Mouse (Mus musculus) naive thymus-derived CD4-positive, alpha-beta T cell, adult 2 months (primary cell): ENCODE measurements around the gene Mrpl10.

Source experiments
- DNase-seq: peaks from one replicate; pipeline ENCODE4 v3.0.0-alpha.2; 2011; ENCODE audit warnings: low read depth

Gene Mrpl10

GRCm38 (mm10) chr11:97069770-97070169 is 28.4 kb downstream of the Mrpl10 start:
- no peak for DNase-seq

GRCm38 (mm10) chr11:97071129-97071528 is 29.8 kb downstream of the Mrpl10 start:
- DNase-seq: no peak

GRCm38 (mm10) chr11:97072533-97072932 is 31.2 kb downstream of the Mrpl10 start:
- DNase-seq: peak; percentile 66

GRCm38 (mm10) chr11:97074235-97074634 is 32.9 kb downstream of the Mrpl10 start:
- no peak for DNase-seq

- no peak for DNase-seq
Observed at GRCm38 (mm10) chr11:97078751-97079150, 37.4 kb downstream of the Mrpl10 start.

- DNase-seq: no peak
Observed at GRCm38 (mm10) chr11:97080291-97080690, 38.9 kb downstream of the Mrpl10 start.

- peak; percentile 81 for DNase-seq
Observed at GRCm38 (mm10) chr11:97082977-97083376, 41.6 kb downstream of the Mrpl10 start.

- DNase-seq: no peak
Observed at GRCm38 (mm10) chr11:97083401-97084140, 42.2 kb downstream of the Mrpl10 start.

GRCm38 (mm10) chr11:97084821-97085505 is 43.6 kb downstream of the Mrpl10 start:
- DNase-seq: no peak

GRCm38 (mm10) chr11:97086365-97086764 is 45.0 kb downstream of the Mrpl10 start:
- no peak for DNase-seq

- DNase-seq: no peak
Observed at GRCm38 (mm10) chr11:97094600-97094999, 53.2 kb downstream of the Mrpl10 start.

GRCm38 (mm10) chr11:97098791-97099190 is 57.4 kb downstream of the Mrpl10 start:
- no peak for DNase-seq
